Mouse (Mus musculus) frontal cortex, adult 2 months (tissue): ENCODE data around the gene Col6a2. TPM values are rescaled to one million over a fixed set of nuclear protein-coding genes. Genes with fewer than 3 reads are reported as not detected.
A peak's percentile ranks its signal among the peaks of the same experiment; 100 is the strongest.

Experiments used
- DNase-seq, 2 experiments: peaks; one replicate each; pipeline ENCODE4 v3.0.0; 2022; ENCODE audit warnings: low spot score in 1 of 2; ENCODE audit errors: extremely low spot score in 1 of 2
- polyA plus RNA-seq: library from polyadenylated mRNA; depleted of rRNA; stranded (reverse); fragments of >200 nt; gene quantifications from 2 replicates; pipeline ENCODE4 v1.2.3, GENCODE M21; 2012

Col6a2 gene
- polyA plus RNA-seq, 1 experiment, result 22.4 TPM

GRCm38 (mm10) chr10:76639952-76640351 is 16.5 kb upstream of the Col6a2 start:
- DNase-seq, result no peak

- no peak for DNase-seq
Measured at GRCm38 (mm10) chr10:76636601-76637000, 13.2 kb upstream of the Col6a2 start.

GRCm38 (mm10) chr10:76636026-76636425 is 12.6 kb upstream of the Col6a2 start:
- DNase-seq, result peak in 1 of 2 experiments; percentile 24

GRCm38 (mm10) chr10:76634584-76634983 is 11.2 kb upstream of the Col6a2 start:
- DNase-seq, result no peak

- no peak for DNase-seq
Measured at GRCm38 (mm10) chr10:76634094-76634571, 10.7 kb upstream of the Col6a2 start.

GRCm38 (mm10) chr10:76632630-76633029 is 9.2 kb upstream of the Col6a2 start:
- peak; percentile 38 to 76 for DNase-seq

GRCm38 (mm10) chr10:76630657-76631056 is 7.2 kb upstream of the Col6a2 start:
- DNase-seq, result no peak

- DNase-seq, result no peak
Measured at GRCm38 (mm10) chr10:76627714-76628113, 4.3 kb upstream of the Col6a2 start.

- DNase-seq, result no peak
Measured at GRCm38 (mm10) chr10:76624903-76625302, 1.5 kb upstream of the Col6a2 start.

- no peak for DNase-seq
Measured at GRCm38 (mm10) chr10:76623734-76624133, 304 bp upstream of the Col6a2 start.

GRCm38 (mm10) chr10:76622411-76622810 is 1.0 kb downstream of the Col6a2 start:
- no peak for DNase-seq

- no peak for DNase-seq
Measured at GRCm38 (mm10) chr10:76612473-76612872, 11.0 kb downstream of the Col6a2 start.

GRCm38 (mm10) chr10:76602690-76603089 is 20.7 kb downstream of the Col6a2 start:
- no peak for DNase-seq

GRCm38 (mm10) chr10:76596338-76596737 is 27.1 kb downstream of the Col6a2 start:
- DNase-seq, result no peak

- DNase-seq, result no peak
Measured at GRCm38 (mm10) chr10:76590197-76590596, 33.2 kb downstream of the Col6a2 start.

- DNase-seq, result no peak
Measured at GRCm38 (mm10) chr10:76586190-76586589, 37.2 kb downstream of the Col6a2 start.

- no peak for DNase-seq
Measured at GRCm38 (mm10) chr10:76584138-76584537, 39.3 kb downstream of the Col6a2 start.

- no peak for DNase-seq
Measured at GRCm38 (mm10) chr10:76576920-76577319, 46.5 kb downstream of the Col6a2 start.

- DNase-seq, result no peak
Measured at GRCm38 (mm10) chr10:76575374-76575773, 48.1 kb downstream of the Col6a2 start, which contains the start of gene Ftcd. Ftcd (plus strand) TSS chr10:76575648.

- no peak for DNase-seq
Measured at GRCm38 (mm10) chr10:76572151-76572550, 51.3 kb downstream of the Col6a2 start.

- DNase-seq, result no peak
Measured at GRCm38 (mm10) chr10:76571070-76571469, 52.4 kb downstream of the Col6a2 start.

GRCm38 (mm10) chr10:76569996-76570685 is 53.3 kb downstream of the Col6a2 start:
- no peak for DNase-seq
